Mouse (Mus musculus): ENCODE measurements around the gene Zxdb. TPM values are rescaled to one million over a fixed set of nuclear protein-coding genes. Genes with fewer than 3 reads are reported as not detected.

Zxdb gene
- total and polyA plus RNA-seq, 3 experiments = 3.5 to 7.7 (median 7.0) TPM

- H3K4me3 ChIP-seq (replicated peaks in 1 of 3; ENCODE audit: low read depth in 2 of 3, low read length in 2 of 3, poor library complexity in 1 of 3) = no peak overlapping the region
- no peaks in the 10 kb centered on the region for H3K9me3 ChIP-seq (replicated peaks; ENCODE audit: low read length)
- H3K27ac ChIP-seq (ENCODE audit: insufficient read depth, low read depth) = no peak overlapping the region
- no peak overlapping the region for H3K9ac ChIP-seq (ENCODE audit: insufficient read depth, low read depth)
- no peak for DNase-seq (ENCODE audit: extremely low read depth)
- dilution Hi-C loops (cut with MboI; ENCODE audit: extremely low pct_ligation_motif_present, extremely low pct_unique_long_range_greater_than_20kb, low sequenced_read_pairs) (no loop called here), in situ Hi-C loops (cut with MboI; ENCODE audit: low pct_ligation_motif_present, low pct_unique_long_range_greater_than_20kb, low sequenced_read_pairs) (no loop called here)
- TF ChIP-seq TBP (conservative IDR thresholded peaks at IDR 0.05; ENCODE audit: low read depth, low read length) = no peak
- TF ChIP-seq MAFK (IDR thresholded peaks at IDR 0.05; ENCODE audit: insufficient replicate concordance, low read length) = no peak
- no peak for TF ChIP-seq CTCF (conservative IDR thresholded peaks at IDR 0.05 in 1 of 2, IDR thresholded peaks at IDR 0.05 in 1 of 2; ENCODE audit: low read depth in 2 of 2, low read length in 2 of 2)
- no peak for TF ChIP-seq SMC3 (IDR thresholded peaks at IDR 0.05; ENCODE audit: low read depth, low read length)
- TF ChIP-seq SIN3A (IDR thresholded peaks at IDR 0.05; ENCODE audit: low read length) = no peak
- no peak for TF ChIP-seq ZMIZ1 (IDR thresholded peaks at IDR 0.05; ENCODE audit: low read depth, low read length)
- no peak for TF ChIP-seq ZKSCAN1 (IDR thresholded peaks at IDR 0.05; ENCODE audit: borderline replicate concordance, low read depth, low read length)
- no peak for TF ChIP-seq MYC (IDR thresholded peaks at IDR 0.05; ENCODE audit: low read depth, low read length)
- TF ChIP-seq ETS1 (conservative IDR thresholded peaks at IDR 0.05; ENCODE audit: low read depth, low read length) = no peak
- TF ChIP-seq NRF1 (IDR thresholded peaks at IDR 0.05; ENCODE audit: low read depth, low read length) = no peak
- TF ChIP-seq BHLHE40 (IDR thresholded peaks at IDR 0.05; ENCODE audit: low read depth, low read length) = no peak
- no peak for TF ChIP-seq ZNF384 (IDR thresholded peaks at IDR 0.05; ENCODE audit: low read depth, low read length)
- TF ChIP-seq POLR2AphosphoS2 (IDR thresholded peaks at IDR 0.05; ENCODE audit: low read depth, low read length) = no peak
- no peak for TF ChIP-seq CHD1 (IDR thresholded peaks at IDR 0.05; ENCODE audit: low read depth, low read length)
- TF ChIP-seq EP300 (IDR thresholded peaks at IDR 0.05; ENCODE audit: low read length) = no peak
- no peak for TF ChIP-seq MXI1 (IDR thresholded peaks at IDR 0.05; ENCODE audit: low read depth, low read length)
- no peak for TF ChIP-seq RCOR1 (conservative IDR thresholded peaks at IDR 0.05; ENCODE audit: low read depth, low read length)
- no peak for TF ChIP-seq POLR2A (IDR thresholded peaks at IDR 0.05; ENCODE audit: low read depth, low read length)
- TF ChIP-seq E2F4 (IDR thresholded peaks at IDR 0.05; ENCODE audit: insufficient replicate concordance, low read depth, low read length) = no peak
- no peak for TF ChIP-seq PAX5 (IDR thresholded peaks at IDR 0.05; ENCODE audit: low read length)
- no peak overlapping the region for H3K4me2 ChIP-seq (ENCODE audit: insufficient read depth, low read depth, poor library complexity, severe bottlenecking)
- H3K36me3 ChIP-seq (replicated peaks in 1 of 2; ENCODE audit: control insufficient read depth in 1 of 2, insufficient read depth in 1 of 2, low read length in 1 of 2) = no peaks in the 10 kb centered on the region
- no peaks in the 10 kb centered on the region for H3K79me2 ChIP-seq (replicated peaks; ENCODE audit: control insufficient read depth, extremely low read depth, insufficient read depth, poor library complexity, severe bottlenecking)
- H3K4me1 ChIP-seq (ENCODE audit: control insufficient read depth in 1 of 2, insufficient read depth in 2 of 2) = no peaks in the 10 kb centered on the region
- H3K27me3 ChIP-seq (replicated peaks) = no peaks in the 10 kb centered on the region
These were observed 35.6 kb downstream of the Zxdb start for GRCm38 (mm10) chrX:94759959-94760358.

GRCm38 (mm10) chrX:94773876-94774275 is 49.5 kb downstream of the Zxdb start:
- Histone ChIP-seq H3K36me3 (replicated peaks in 1 of 2; ENCODE audit: control insufficient read depth in 1 of 2, insufficient read depth in 1 of 2, low read length in 1 of 2) (no peaks in the 10 kb centered on the region), H3K79me2 (replicated peaks; ENCODE audit: control insufficient read depth, extremely low read depth, insufficient read depth, poor library complexity, severe bottlenecking) (no peaks in the 10 kb centered on the region), H3K9me3 (replicated peaks; ENCODE audit: low read length) (no peaks in the 10 kb centered on the region), H3K27me3 (replicated peaks) (no peaks in the 10 kb centered on the region), H3K9ac (ENCODE audit: insufficient read depth, low read depth) (no peak overlapping the region), H3K4me3 (replicated peaks in 1 of 3; ENCODE audit: low read depth in 2 of 3, low read length in 2 of 3, poor library complexity in 1 of 3) (no peak overlapping the region), H3K4me1 (ENCODE audit: control insufficient read depth in 1 of 2, insufficient read depth in 2 of 2) (no peaks in the 10 kb centered on the region), H3K4me2 (ENCODE audit: insufficient read depth, low read depth, poor library complexity, severe bottlenecking) (no peak overlapping the region), H3K27ac (ENCODE audit: insufficient read depth, low read depth) (no peak overlapping the region)
- no peak for DNase-seq (ENCODE audit: extremely low read depth)
- in situ Hi-C loops (cut with MboI; ENCODE audit: low pct_ligation_motif_present, low pct_unique_long_range_greater_than_20kb, low sequenced_read_pairs) (no loop called here), dilution Hi-C loops (cut with MboI; ENCODE audit: extremely low pct_ligation_motif_present, extremely low pct_unique_long_range_greater_than_20kb, low sequenced_read_pairs) (no loop called here)
- TF ChIP-seq GABPA (IDR thresholded peaks at IDR 0.05; ENCODE audit: insufficient replicate concordance, low read depth, low read length) (no peak), SMC3 (IDR thresholded peaks at IDR 0.05; ENCODE audit: low read depth, low read length) (no peak), SIN3A (IDR thresholded peaks at IDR 0.05; ENCODE audit: low read length) (no peak), CHD1 (IDR thresholded peaks at IDR 0.05; ENCODE audit: low read depth, low read length) (no peak), ZKSCAN1 (IDR thresholded peaks at IDR 0.05; ENCODE audit: borderline replicate concordance, low read depth, low read length) (no peak), KAT2A (IDR thresholded peaks at IDR 0.05; ENCODE audit: insufficient replicate concordance, low read length) (no peak), ZMIZ1 (IDR thresholded peaks at IDR 0.05; ENCODE audit: low read depth, low read length) (no peak), TBP (conservative IDR thresholded peaks at IDR 0.05; ENCODE audit: low read depth, low read length) (no peak), JUN (IDR thresholded peaks at IDR 0.05; ENCODE audit: insufficient read depth, low read depth, low read length) (no peak), RCOR1 (conservative IDR thresholded peaks at IDR 0.05; ENCODE audit: low read depth, low read length) (no peak), USF2 (conservative IDR thresholded peaks at IDR 0.05; ENCODE audit: low read depth, low read length) (no peak), ETS1 (conservative IDR thresholded peaks at IDR 0.05; ENCODE audit: low read depth, low read length) (no peak), CHD2 (IDR thresholded peaks at IDR 0.05; ENCODE audit: low read length) (no peak), E2F4 (IDR thresholded peaks at IDR 0.05; ENCODE audit: insufficient replicate concordance, low read depth, low read length) (no peak), JUND (conservative IDR thresholded peaks at IDR 0.05; ENCODE audit: low read depth, low read length) (no peak), USF1 (IDR thresholded peaks at IDR 0.05; ENCODE audit: low read depth, low read length) (no peak), RAD21 (IDR thresholded peaks at IDR 0.05; ENCODE audit: low read depth, low read length) (no peak), POLR2AphosphoS2 (IDR thresholded peaks at IDR 0.05; ENCODE audit: low read depth, low read length) (no peak)

All from CH12.LX (cell line).